In the genomic region with DNA sequence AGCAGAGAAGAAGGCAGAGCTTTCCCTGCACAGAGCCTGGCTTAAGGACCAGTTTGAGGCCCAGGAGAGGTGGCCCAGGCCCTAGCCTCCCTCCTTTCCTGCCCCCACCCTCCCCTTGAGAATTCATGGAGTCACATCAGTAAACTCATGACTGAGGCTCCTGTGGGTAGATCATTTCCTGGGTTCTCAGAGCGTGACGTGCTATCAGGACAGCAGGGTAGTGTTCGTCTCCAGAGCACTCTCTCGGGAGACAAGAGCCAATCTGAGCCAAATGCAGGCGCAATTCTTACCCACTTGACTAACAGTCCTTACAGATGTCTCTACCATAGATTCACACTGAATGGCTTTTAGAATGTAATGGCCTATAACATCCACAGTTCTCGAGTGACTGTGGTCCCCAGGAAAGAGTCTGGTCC, we compare ENCODE assay signal across 7 mouse cellular contexts. TPM values are rescaled to one million over a fixed set of nuclear protein-coding genes. Genes with fewer than 3 reads are reported as not detected.
DNase-seq lines count a peak whose midpoint lies in the region; ATAC-seq and TF ChIP-seq lines count a peak whose summit lies in the region.

No protein-coding gene starts in this region.

- H3K9ac ChIP-seq in lung, postnatal 0 days (replicated peaks; ENCODE audit: low read depth): no peak overlapping the region
- H3K9ac ChIP-seq in embryonic facial prominence, embryonic 13.5 days: no peak overlapping the region
- no peak overlapping the region for H3K9ac ChIP-seq in hindbrain, embryonic 16.5 days (ENCODE audit: low read depth, low read length)

- H3K4me2 ChIP-seq in lung, postnatal 0 days (replicated peaks; ENCODE audit: low read depth, low read length): no peak overlapping the region
- no peak overlapping the region for H3K4me2 ChIP-seq in embryonic facial prominence, embryonic 13.5 days
- H3K4me2 ChIP-seq in hindbrain, embryonic 16.5 days (ENCODE audit: low read length): no peak overlapping the region

- no peaks in the 10 kb centered on the region for H3K27me3 ChIP-seq in lung, postnatal 0 days (replicated peaks; ENCODE audit: insufficient read depth, low read length)
- no peaks in the 10 kb centered on the region for H3K27me3 ChIP-seq in embryonic facial prominence, embryonic 13.5 days
- H3K27me3 ChIP-seq in hindbrain, embryonic 16.5 days (replicated peaks; ENCODE audit: control insufficient read depth, insufficient read depth, low read length): no peaks in the 10 kb centered on the region

- WGBS in lung, postnatal 0 days: 21% methylated on average over 6 of the region's 6 CpGs
- WGBS in lung, adult 2 months: 22% methylated on average over 6 of the region's 6 CpGs
- WGBS in embryonic facial prominence, embryonic 13.5 days: 63% methylated on average over 6 of the region's 6 CpGs
- WGBS in hindbrain, embryonic 16.5 days: 47% methylated on average over 6 of the region's 6 CpGs

- peak overlapping the region; percentile 75 for H3K27ac ChIP-seq in lung, postnatal 0 days (ENCODE audit: low read length)
- peak overlapping the region; percentile 39; the same call in 1 of the 2 replicates for H3K27ac ChIP-seq in embryonic facial prominence, embryonic 13.5 days
- H3K27ac ChIP-seq in hindbrain, embryonic 16.5 days (ENCODE audit: low read depth, low read length): peak overlapping the region; percentile 21

- peak; percentile 18 for ATAC-seq in lung, postnatal 0 days
- no peak for ATAC-seq in embryonic facial prominence, embryonic 13.5 days (ENCODE audit: insufficient number of reproducible peaks, insufficient read depth, low FRiP score, low TSS enrichment, low read depth)
- peak; percentile 22; the same call in 1 of the 2 replicates for ATAC-seq in hindbrain, embryonic 16.5 days

- peak; percentile 33 for DNase-seq in lung, postnatal 0 days (ENCODE audit: low spot score)
- no peak for DNase-seq in lung, adult 2 months
- peak; percentile 38 for DNase-seq in skeletal muscle tissue, adult 2 months (ENCODE audit: low read depth, low spot score)
- DNase-seq in ovary, adult 18-20 months (ENCODE audit: low spot score): no peak
- DNase-seq in urinary bladder, adult 2 months (ENCODE audit: low spot score): no peak

- no peak for TF ChIP-seq POLR2A in lung, adult 2 months (IDR thresholded peaks at IDR 0.05; ENCODE audit: borderline replicate concordance, extremely low read depth, low read depth, low read length)

- no peaks in the 10 kb centered on the region for H3K9me3 ChIP-seq in lung, postnatal 0 days (ENCODE audit: low read length)
- no peaks in the 10 kb centered on the region for H3K9me3 ChIP-seq in embryonic facial prominence, embryonic 13.5 days
- no peaks in the 10 kb centered on the region for H3K9me3 ChIP-seq in hindbrain, embryonic 16.5 days (ENCODE audit: control insufficient read depth, low read length)

- H3K4me3 ChIP-seq in lung, postnatal 0 days (ENCODE audit: low read depth, low read length): no peak overlapping the region
- H3K4me3 ChIP-seq in lung, adult 2 months (replicated peaks; ENCODE audit: extremely low read depth, low read depth, low read length): no peak overlapping the region
- no peak overlapping the region for H3K4me3 ChIP-seq in embryonic facial prominence, embryonic 13.5 days
- H3K4me3 ChIP-seq in hindbrain, embryonic 16.5 days (ENCODE audit: low read length): no peak overlapping the region

- H3K36me3 ChIP-seq in lung, postnatal 0 days (ENCODE audit: insufficient read depth, low read length): no peaks in the 10 kb centered on the region
- H3K36me3 ChIP-seq in embryonic facial prominence, embryonic 13.5 days: no peaks in the 10 kb centered on the region
- H3K36me3 ChIP-seq in hindbrain, embryonic 16.5 days (ENCODE audit: control insufficient read depth, insufficient read depth, low read length): no peaks in the 10 kb centered on the region

- no peak for TF ChIP-seq CTCF in lung, postnatal 0 days (IDR thresholded peaks at IDR 0.05)
- TF ChIP-seq CTCF in lung, adult 2 months (IDR thresholded peaks at IDR 0.05; ENCODE audit: insufficient read depth, low read length): no peak

- H3K4me1 ChIP-seq in lung, postnatal 0 days (ENCODE audit: insufficient read depth, low read depth, low read length): peaks cover 10% of the 10 kb centered on the region; the same call in 1 of the 2 replicates
- peaks cover 19% of the 10 kb centered on the region for H3K4me1 ChIP-seq in lung, adult 2 months (ENCODE audit: control insufficient read depth, insufficient read depth, low read length)
- H3K4me1 ChIP-seq in embryonic facial prominence, embryonic 13.5 days: peaks cover 27% of the 10 kb centered on the region
- H3K4me1 ChIP-seq in hindbrain, embryonic 16.5 days (ENCODE audit: control insufficient read depth, insufficient read depth, low read depth, low read length): peaks cover 14% of the 10 kb centered on the region

- no peak for TF ChIP-seq EP300 in lung, postnatal 0 days (IDR thresholded peaks at IDR 0.05)

RNA-seq across cellular contexts. Expression of a gene that starts 18.1 kb away (rescaled TPM):
- 50.6 and 52.3 TPM in 2 replicates for polyA plus RNA-seq in lung, postnatal 0 days (2015; fragmentation: Nextera tagmentation; extraction: Ambion mirVana)
- polyA plus RNA-seq in lung, adult 2 months (2012; rRNA removed): 50.7 and 73.0 TPM in 2 replicates
- 2.9 and 4.3 TPM in 2 replicates for polyA plus RNA-seq in embryonic facial prominence, embryonic 13.5 days (2015; fragmentation: Nextera tagmentation; extraction: Ambion mirVana)
- 9.6 and 11.8 TPM in 2 replicates for polyA plus RNA-seq in hindbrain, embryonic 16.5 days (2015; fragmentation: Nextera tagmentation; extraction: Ambion mirVana)
- polyA plus RNA-seq in urinary bladder, adult 2 months (2012; rRNA removed): 3.1 and 5.1 TPM in 2 replicates

RNA-seq across cellular contexts. Expression of a gene that starts 25.3 kb away (rescaled TPM):
- polyA plus RNA-seq in lung, postnatal 0 days (2015; fragmentation: Nextera tagmentation; extraction: Ambion mirVana): 0.36 and 0.76 TPM in 2 replicates
- 0.19 and 0.32 TPM in 2 replicates for polyA plus RNA-seq in lung, adult 2 months (2012; rRNA removed)
- polyA plus RNA-seq in embryonic facial prominence, embryonic 13.5 days (2015; fragmentation: Nextera tagmentation; extraction: Ambion mirVana): 3.5 and 6.4 TPM in 2 replicates
- 0.21 and 3.5 TPM in 2 replicates for polyA plus RNA-seq in hindbrain, embryonic 16.5 days (2015; fragmentation: Nextera tagmentation; extraction: Ambion mirVana)
- not detected in 2 replicates for polyA plus RNA-seq in urinary bladder, adult 2 months (2012; rRNA removed)

RNA-seq across cellular contexts. Expression of a gene that starts 45.0 kb away (rescaled TPM):
- polyA plus RNA-seq in lung, postnatal 0 days (2015; fragmentation: Nextera tagmentation; extraction: Ambion mirVana): 0.26 and 0.43 TPM in 2 replicates
- 0.03 and 0.04 TPM in 2 replicates for polyA plus RNA-seq in lung, adult 2 months (2012; rRNA removed)
- 0.24 and 0.37 TPM in 2 replicates for polyA plus RNA-seq in embryonic facial prominence, embryonic 13.5 days (2015; fragmentation: Nextera tagmentation; extraction: Ambion mirVana)
- 10.2 and 10.3 TPM in 2 replicates for polyA plus RNA-seq in hindbrain, embryonic 16.5 days (2015; fragmentation: Nextera tagmentation; extraction: Ambion mirVana)
- 0.09 and 0.11 TPM in 2 replicates for polyA plus RNA-seq in urinary bladder, adult 2 months (2012; rRNA removed)

Comparison
In these comparisons a context has a peak if more than half of its experiments do, and no peak if none do; other contexts are left out.
1. DNase-seq: peak in lung, postnatal 0 days (single experiment) and skeletal muscle tissue, adult 2 months (single experiment); none in lung, adult 2 months (single experiment), ovary, adult 18-20 months (single experiment) and urinary bladder, adult 2 months (single experiment).
2. H3K27ac ChIP-seq: peak in every context shown above with its lines; median percentile 75 in lung, postnatal 0 days; 39 in embryonic facial prominence, embryonic 13.5 days; 21 in hindbrain, embryonic 16.5 days.